Mouse (Mus musculus) megakaryocyte, embryonic 14.5 days (primary cell): Measurements from ENCODE around the gene Lypd3.

Source experiments
- FLI1 ChIP-seq: IDR thresholded peaks from 2 replicates; pipeline ENCODE4 v1.6.1; 2012; ENCODE audit warnings: low read length, inconsistent platforms, mixed read lengths
- GATA1 ChIP-seq: IDR thresholded peaks from 3 replicates; pipeline ENCODE4 v1.6.1; 2012; ENCODE audit warnings: mixed read lengths, low read length, inconsistent platforms, borderline replicate concordance

DNA sequence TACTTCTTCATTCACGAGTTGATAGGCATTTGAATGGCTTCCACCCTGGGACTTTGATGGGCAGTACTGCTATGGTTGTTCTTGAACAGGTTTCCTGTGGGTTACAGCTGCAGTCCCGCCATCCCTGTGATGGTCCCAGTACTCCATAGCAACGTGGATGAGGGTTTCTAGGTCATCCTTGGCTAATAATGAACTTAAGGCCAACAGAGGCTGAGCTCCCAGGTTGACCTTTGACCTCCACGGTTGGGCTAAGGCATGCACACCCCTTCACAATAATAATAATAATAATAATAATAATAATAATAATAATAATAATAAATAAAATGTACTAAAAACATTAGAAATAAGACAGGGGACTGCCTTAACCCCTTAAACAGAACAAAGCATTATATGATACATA lies 38.2 kb upstream of the Lypd3 start:
- no peak for TF ChIP-seq GATA1
- no peak for TF ChIP-seq FLI1
